Mouse (Mus musculus) kidney, adult 8-10 months (tissue): ENCODE data around the gene Slc12a7.
"Not testable (repeated sequence)": the region's sequence is repeated elsewhere in the genome, so short reads cannot be mapped to it uniquely, and the experiment has no call there.

Experiments used
- DNase-seq, 2 experiments: peaks; one replicate each; pipeline ENCODE4 v3.0.0; 2022

Slc12a7 gene

GRCm38 (mm10) chr13:73732742-73733700, at the start of gene Slc12a7:
Gene Slc12a7, plus strand, starts transcription at chr13:73733094.
- peak in 1 of 2 experiments; percentile 17 for DNase-seq

- peak in 1 of 2 experiments; percentile 51 for DNase-seq
Observed at GRCm38 (mm10) chr13:73683682-73684081, 49.2 kb upstream of the Slc12a7 start.

GRCm38 (mm10) chr13:73684412-73684811, 48.5 kb upstream of the Slc12a7 start:
- DNase-seq = no peak

GRCm38 (mm10) chr13:73685502-73685901, 47.4 kb upstream of the Slc12a7 start:
- DNase-seq = no peak

GRCm38 (mm10) chr13:73687601-73688000, 45.3 kb upstream of the Slc12a7 start:
- DNase-seq = peak in 1 of 2 experiments; percentile 62

- no peak for DNase-seq
Observed at GRCm38 (mm10) chr13:73688934-73689333, 44.0 kb upstream of the Slc12a7 start.

- peak; percentile 97 to 98 for DNase-seq
Observed at GRCm38 (mm10) chr13:73692249-73692868, 40.5 kb upstream of the Slc12a7 start.

GRCm38 (mm10) chr13:73693333-73693732, 39.6 kb upstream of the Slc12a7 start:
- DNase-seq = no peak

GRCm38 (mm10) chr13:73694972-73695371, 37.9 kb upstream of the Slc12a7 start:
- no peak for DNase-seq

- no peak for DNase-seq
Observed at GRCm38 (mm10) chr13:73696529-73696928, 36.4 kb upstream of the Slc12a7 start.

GRCm38 (mm10) chr13:73699714-73700113, 33.2 kb upstream of the Slc12a7 start:
- no peak for DNase-seq

GRCm38 (mm10) chr13:73700554-73700953, 32.3 kb upstream of the Slc12a7 start:
- peak; percentile 80 to 82 for DNase-seq

- peak in 1 of 2 experiments; percentile 59 for DNase-seq
Observed at GRCm38 (mm10) chr13:73701161-73701883, 31.6 kb upstream of the Slc12a7 start.

GRCm38 (mm10) chr13:73702776-73703175, 30.1 kb upstream of the Slc12a7 start:
- no peak for DNase-seq

- DNase-seq = not testable (repeated sequence)
Observed at GRCm38 (mm10) chr13:73703486-73703885, 29.4 kb upstream of the Slc12a7 start.

GRCm38 (mm10) chr13:73704694-73705325, 28.1 kb upstream of the Slc12a7 start, which contains the start of gene Slc6a19:
Gene Slc6a19, minus strand, starts transcription at chr13:73704865.
- no peak for DNase-seq

- DNase-seq = peak; percentile 65 to 83
Observed at GRCm38 (mm10) chr13:73709491-73709890, 23.4 kb upstream of the Slc12a7 start.

- peak; percentile 76 to 83 for DNase-seq
Observed at GRCm38 (mm10) chr13:73711221-73711620, 21.7 kb upstream of the Slc12a7 start.

GRCm38 (mm10) chr13:73711803-73712202, 21.1 kb upstream of the Slc12a7 start:
- DNase-seq = no peak

- no peak for DNase-seq
Observed at GRCm38 (mm10) chr13:73712228-73712627, 20.7 kb upstream of the Slc12a7 start.

GRCm38 (mm10) chr13:73713204-73713603, 19.7 kb upstream of the Slc12a7 start:
- no peak for DNase-seq

- peak in 1 of 2 experiments; percentile 39 for DNase-seq
Observed at GRCm38 (mm10) chr13:73714020-73714419, 18.9 kb upstream of the Slc12a7 start.
